Mouse (Mus musculus) cortical plate, adult 2 months (tissue): ENCODE results near the gene Vmn2r18.

Experiments used
- CTCF ChIP-seq: fragments of 200-500 bp; IDR thresholded peaks from 2 replicates; pipeline ENCODE4 v1.5.1; 2011; ENCODE audit warnings: mild to moderate bottlenecking, control low read depth, low read length; ENCODE audit not compliant: insufficient read depth; ENCODE audit errors: extremely low read depth
- POLR2A ChIP-seq: fragments of 200-500 bp; IDR thresholded peaks from 2 replicates; pipeline ENCODE4 v1.6.1; 2011; ENCODE audit warnings: mild to moderate bottlenecking, low read length, control low read depth; ENCODE audit not compliant: insufficient read depth; ENCODE audit errors: extremely low read depth

GRCm38 (mm10) chr5:151601696-151602095 is 4.1 kb downstream of the Vmn2r18 start:
- TF ChIP-seq CTCF (no peak), POLR2A (no peak)
